Mouse (Mus musculus): Measurements from ENCODE around the gene Mup11. TPM values are rescaled to one million over a fixed set of nuclear protein-coding genes. Genes with fewer than 3 reads are reported as not detected.
"Not testable (repeated sequence)": the region's sequence is repeated elsewhere in the genome, so short reads cannot be mapped to it uniquely, and the experiment has no call there.

Gene Mup11
- not detected in 2 replicates for polyA plus RNA-seq (2015; fragmentation: Nextera tagmentation; extraction: Ambion mirVana)

GRCm38 (mm10) chr4:60662311-60662710, at the start of gene Mup11:
Gene Mup11 (minus strand): TSS chr4:60662411.
- H3K4me3 ChIP-seq (replicated peaks); H3K27me3 ChIP-seq (replicated peaks); H3K4me2 ChIP-seq (replicated peaks); H3K36me3 ChIP-seq; ATAC-seq; H3K4me1 ChIP-seq (replicated peaks); H3K9ac ChIP-seq; H3K9me3 ChIP-seq; H3K27ac ChIP-seq: not testable (repeated sequence)
- WGBS: 83% methylated on average over 4 of the region's 5 CpGs

Other genes starting within 250 kb of the Mup11 start
- gene Mup9, start 240.5 kb downstream of the Mup11 start, polyA plus RNA-seq (2015; fragmentation: Nextera tagmentation; extraction: Ambion mirVana): not detected in 2 replicates
- not detected in 2 replicates for gene Mup1, start 160.5 kb downstream of the Mup11 start, polyA plus RNA-seq (2015; fragmentation: Nextera tagmentation; extraction: Ambion mirVana)
- gene Mup10, start 80.2 kb downstream of the Mup11 start, polyA plus RNA-seq (2015; fragmentation: Nextera tagmentation; extraction: Ambion mirVana): not detected in 2 replicates
- not detected in 2 replicates for gene Mup12, start 78.9 kb upstream of the Mup11 start, polyA plus RNA-seq (2015; fragmentation: Nextera tagmentation; extraction: Ambion mirVana)
- gene Mup22, start 159.1 kb upstream of the Mup11 start, polyA plus RNA-seq (2015; fragmentation: Nextera tagmentation; extraction: Ambion mirVana): not detected in 2 replicates

All from intestine, embryonic 15.5 days (tissue).